Mouse (Mus musculus): ENCODE results near the gene Crebbp. TPM values are rescaled to one million over a fixed set of nuclear protein-coding genes. Genes with fewer than 3 reads are reported as not detected.

Gene Crebbp
- total and polyA plus RNA-seq, 3 experiments, result 5.4 to 18.8 (median 14.7) TPM

- Histone ChIP-seq H3K4me1 (ENCODE audit: control insufficient read depth in 1 of 2, insufficient read depth in 2 of 2) (peaks cover 17 to 50% of the 10 kb centered on the region in 2 experiments), H3K27me3 (replicated peaks) (no peaks in the 10 kb centered on the region), H3K36me3 (replicated peaks in 1 of 2; ENCODE audit: control insufficient read depth in 1 of 2, insufficient read depth in 1 of 2, low read length in 1 of 2) (peaks cover 1 to 40% of the 10 kb centered on the region in 2 experiments), H3K27ac (ENCODE audit: insufficient read depth, low read depth) (no peak overlapping the region), H3K79me2 (replicated peaks; ENCODE audit: control insufficient read depth, extremely low read depth, insufficient read depth, poor library complexity, severe bottlenecking) (no peaks in the 10 kb centered on the region), H3K4me3 (replicated peaks in 1 of 3; ENCODE audit: low read depth in 2 of 3, low read length in 2 of 3, poor library complexity in 1 of 3) (no peak overlapping the region), H3K9me3 (replicated peaks; ENCODE audit: low read length) (peaks cover 5% of the 10 kb centered on the region), H3K4me2 (ENCODE audit: insufficient read depth, low read depth, poor library complexity, severe bottlenecking) (no peak overlapping the region), H3K9ac (ENCODE audit: insufficient read depth, low read depth) (no peak overlapping the region)
- TF ChIP-seq NELFE (IDR thresholded peaks at IDR 0.05; ENCODE audit: low read depth, low read length) (no peak), IRF4 (IDR thresholded peaks at IDR 0.05; ENCODE audit: low read depth, low read length) (no peak), CTCF (conservative IDR thresholded peaks at IDR 0.05 in 1 of 2, IDR thresholded peaks at IDR 0.05 in 1 of 2; ENCODE audit: low read depth in 2 of 2, low read length in 2 of 2) (no peak), JUND (conservative IDR thresholded peaks at IDR 0.05; ENCODE audit: low read depth, low read length) (no peak), E2F4 (IDR thresholded peaks at IDR 0.05; ENCODE audit: insufficient replicate concordance, low read depth, low read length) (no peak), ZMIZ1 (IDR thresholded peaks at IDR 0.05; ENCODE audit: low read depth, low read length) (no peak), TCF12 (IDR thresholded peaks at IDR 0.05; ENCODE audit: low read depth, low read length) (no peak), MAZ (IDR thresholded peaks at IDR 0.05; ENCODE audit: low read depth, low read length) (no peak), ZC3H11A (IDR thresholded peaks at IDR 0.05; ENCODE audit: low read depth, low read length) (no peak), PAX5 (IDR thresholded peaks at IDR 0.05; ENCODE audit: low read length) (no peak), USF2 (conservative IDR thresholded peaks at IDR 0.05; ENCODE audit: low read depth, low read length) (no peak), USF1 (IDR thresholded peaks at IDR 0.05; ENCODE audit: low read depth, low read length) (no peak), MAFK (IDR thresholded peaks at IDR 0.05; ENCODE audit: insufficient replicate concordance, low read length) (no peak), POLR2A (IDR thresholded peaks at IDR 0.05; ENCODE audit: low read depth, low read length) (no peak), POLR2AphosphoS2 (IDR thresholded peaks at IDR 0.05; ENCODE audit: low read depth, low read length) (no peak), RAD21 (IDR thresholded peaks at IDR 0.05; ENCODE audit: low read depth, low read length) (no peak), ZNF384 (IDR thresholded peaks at IDR 0.05; ENCODE audit: low read depth, low read length) (no peak)
- in situ Hi-C loops (cut with MboI; ENCODE audit: low pct_ligation_motif_present, low pct_unique_long_range_greater_than_20kb, low sequenced_read_pairs), result no loop called here
- no peak for DNase-seq (ENCODE audit: extremely low read depth)
- dilution Hi-C loops (cut with MboI; ENCODE audit: extremely low pct_ligation_motif_present, extremely low pct_unique_long_range_greater_than_20kb, low sequenced_read_pairs), result no loop called here
Measured at GRCm38 (mm10) chr16:4031441-4032274, 182.1 kb downstream of the Crebbp start.

Other genes with a start within 250 kb of the Crebbp start
- gene Nlrc3, start 237.4 kb downstream of the Crebbp start, total RNA-seq (2012; rRNA removed), result 0.13 and 0.34 TPM in 2 replicates
- gene Nlrc3, start 237.4 kb downstream of the Crebbp start, total RNA-seq (2014; rRNA removed), result not detected in 2 replicates
- 0.37 and 0.69 TPM in 2 replicates for gene Nlrc3, start 237.4 kb downstream of the Crebbp start, polyA plus RNA-seq (2012; ENCODE audit: insufficient read length, low read depth)
- gene Slx4, start 210.2 kb downstream of the Crebbp start, total RNA-seq (2012; rRNA removed), result 30.4 and 33.3 TPM in 2 replicates
- 13.4 and 14.9 TPM in 2 replicates for gene Slx4, start 210.2 kb downstream of the Crebbp start, total RNA-seq (2014; rRNA removed)
- 40.2 and 47.4 TPM in 2 replicates for gene Slx4, start 210.2 kb downstream of the Crebbp start, polyA plus RNA-seq (2012; ENCODE audit: insufficient read length, low read depth)
- 0.64 and 0.80 TPM in 2 replicates for gene Dnase1, start 177.1 kb downstream of the Crebbp start, total RNA-seq (2012; rRNA removed)
- gene Dnase1, start 177.1 kb downstream of the Crebbp start, total RNA-seq (2014; rRNA removed), result 0.69 TPM in 1 of 2 replicates, not detected in the other
- 4.3 and 5.9 TPM in 2 replicates for gene Dnase1, start 177.1 kb downstream of the Crebbp start, polyA plus RNA-seq (2012; ENCODE audit: insufficient read length, low read depth)
- gene Trap1, start 136.2 kb downstream of the Crebbp start, total RNA-seq (2012; rRNA removed), result 163 and 167 TPM in 2 replicates
- 143 and 145 TPM in 2 replicates for gene Trap1, start 136.2 kb downstream of the Crebbp start, total RNA-seq (2014; rRNA removed)
- 284 and 287 TPM in 2 replicates for gene Trap1, start 136.2 kb downstream of the Crebbp start, polyA plus RNA-seq (2012; ENCODE audit: insufficient read length, low read depth)
- gene Adcy9, start 206.5 kb upstream of the Crebbp start, total RNA-seq (2012; rRNA removed), result 2.2 and 3.1 TPM in 2 replicates
- gene Adcy9, start 206.5 kb upstream of the Crebbp start, total RNA-seq (2014; rRNA removed), result 1.0 and 1.1 TPM in 2 replicates
- 0.97 and 1.2 TPM in 2 replicates for gene Adcy9, start 206.5 kb upstream of the Crebbp start, polyA plus RNA-seq (2012; ENCODE audit: insufficient read length, low read depth)

Measured in CH12.LX (cell line).